Mouse (Mus musculus) lung, embryonic 14.5 days (tissue): ENCODE data around the gene Camta1. TPM values are rescaled to one million over a fixed set of nuclear protein-coding genes. Genes with fewer than 3 reads are reported as not detected.

Experiments
- ATAC-seq: fragments of 200-750 bp; cut with Nextera tagmentation; 2 replicates; pipeline ENCODE4 v1.8.0; 2017; ENCODE audit warnings: mild to moderate bottlenecking, moderate TSS enrichment, moderate library complexity; ENCODE audit not compliant: insufficient read depth
- DNase-seq: peaks from one replicate; pipeline ENCODE4 v3.0.0-alpha.2; 2015
- H3K27ac ChIP-seq: fragments of 300-500 bp; sonication (generic); 2 replicates; pipeline ENCODE4 v1.5.1; 2014; ENCODE audit warnings: low read depth, mild to moderate bottlenecking, moderate library complexity
- H3K27me3 ChIP-seq: fragments of 300-500 bp; sonication (generic); 2 replicates; pipeline ENCODE4 v1.6.1; 2014; ENCODE audit warnings: low read length, control low read depth; ENCODE audit not compliant: insufficient read depth
- H3K36me3 ChIP-seq: fragments of 300-500 bp; sonication (generic); 2 replicates; pipeline ENCODE4 v1.6.1; 2014; ENCODE audit warnings: control low read depth; ENCODE audit not compliant: insufficient read depth
- H3K4me1 ChIP-seq: fragments of 300-500 bp; sonication (generic); 2 replicates; pipeline ENCODE4 v1.6.1; 2014; ENCODE audit warnings: antibody characterized with exemption, control low read depth; ENCODE audit not compliant: insufficient read depth
- H3K4me2 ChIP-seq: fragments of 300-500 bp; sonication (generic); 2 replicates; pipeline ENCODE4 v1.6.1; 2014; ENCODE audit warnings: mild to moderate bottlenecking
- H3K4me3 ChIP-seq: fragments of 300-500 bp; sonication (generic); 2 replicates; pipeline ENCODE4 v1.5.1; 2014; ENCODE audit warnings: low read depth, low read length
- H3K9ac ChIP-seq: fragments of 300-500 bp; sonication (generic); 2 replicates; pipeline ENCODE4 v1.6.1; 2014
- H3K9me3 ChIP-seq: fragments of 300-500 bp; sonication (generic); 2 replicates; pipeline ENCODE4 v1.6.1; 2016; ENCODE audit warnings: low read depth, low read length, control low read depth
- CTCF ChIP-seq: IDR thresholded peaks from 2 replicates; pipeline ENCODE4 v1.5.1; 2016; ENCODE audit warnings: antibody characterized with exemption, low read depth
- WGBS: fragments of 180-500 bp; shearing (Covaris S2); extraction: QIAGEN DNeasy Blood & Tissue Kit; methylation state at CpG from one replicate; pipeline ENCODE4 v1.1.7; 2014; 5-methylcytosine and 5-hydroxymethylcytosine counted together
- polyA plus RNA-seq: library from polyadenylated mRNA; unstranded; fragments of >200 nt; fragmentation: Nextera tagmentation; extraction: Ambion mirVana; gene quantifications from 2 replicates; pipeline ENCODE4 v1.2.1, GENCODE M21; 2014

Gene Camta1
- polyA plus RNA-seq, 1 experiment from 2014 or later, result 87.5 TPM

GRCm38 (mm10) chr4:151215866-151216265 lies 645.8 kb downstream of the Camta1 start:
- Histone ChIP-seq H3K27me3 (no peaks in the 10 kb centered on the region), H3K9ac (no peak overlapping the region), H3K4me2 (no peak overlapping the region), H3K36me3 (no peaks in the 10 kb centered on the region), H3K27ac (peak overlapping the region; percentile 16; the same call in 1 of the 2 replicates), H3K4me3 (no peak overlapping the region), H3K4me1 (peaks cover 12% of the 10 kb centered on the region; the same call in 1 of the 2 replicates), H3K9me3 (no peaks in the 10 kb centered on the region)
- ATAC-seq, result peak; percentile 64; the same call in 1 of the 2 replicates
- peak; percentile 44 for DNase-seq
- WGBS, result 25% methylated on average over 4 of the region's 4 CpGs
- no peak for TF ChIP-seq CTCF

- DNase-seq, result peak; percentile 28
- 52% methylated on average over 1 of the region's 1 CpGs for WGBS
- Histone ChIP-seq H3K9me3 (no peaks in the 10 kb centered on the region), H3K27ac (no peak overlapping the region), H3K4me2 (no peak overlapping the region), H3K4me3 (no peak overlapping the region), H3K9ac (no peak overlapping the region), H3K36me3 (no peaks in the 10 kb centered on the region), H3K27me3 (no peaks in the 10 kb centered on the region), H3K4me1 (peaks cover 12% of the 10 kb centered on the region; the same call in 1 of the 2 replicates)
- ATAC-seq, result no peak
- TF ChIP-seq CTCF, result peak; percentile 59
Measured at GRCm38 (mm10) chr4:151215179-151215578, 646.5 kb downstream of the Camta1 start.

GRCm38 (mm10) chr4:151213475-151213874 lies 648.2 kb downstream of the Camta1 start:
- Histone ChIP-seq H3K9me3 (no peaks in the 10 kb centered on the region), H3K27ac (no peak overlapping the region), H3K4me3 (no peak overlapping the region), H3K9ac (no peak overlapping the region), H3K4me1 (peaks cover 12% of the 10 kb centered on the region; the same call in 1 of the 2 replicates), H3K27me3 (no peaks in the 10 kb centered on the region), H3K36me3 (no peaks in the 10 kb centered on the region), H3K4me2 (no peak overlapping the region)
- no peak for TF ChIP-seq CTCF
- DNase-seq, result no peak
- no peak for ATAC-seq
- WGBS, result 68% methylated on average over 11 of the region's 11 CpGs

GRCm38 (mm10) chr4:151211992-151212391 lies 649.7 kb downstream of the Camta1 start:
- H3K9me3 ChIP-seq, result no peaks in the 10 kb centered on the region
- 77% methylated on average over 6 of the region's 6 CpGs for WGBS
- H3K9ac ChIP-seq, result no peak overlapping the region
- no peaks in the 10 kb centered on the region for H3K27me3 ChIP-seq
- no peak for ATAC-seq
- DNase-seq, result peak; percentile 31
- H3K4me3 ChIP-seq, result no peak overlapping the region
- H3K36me3 ChIP-seq, result no peaks in the 10 kb centered on the region
- no peak overlapping the region for H3K27ac ChIP-seq
- H3K4me1 ChIP-seq, result peaks cover 8% of the 10 kb centered on the region; the same call in 1 of the 2 replicates
- TF ChIP-seq CTCF, result no peak
- no peak overlapping the region for H3K4me2 ChIP-seq

GRCm38 (mm10) chr4:151207566-151207965 lies 654.1 kb downstream of the Camta1 start:
- no peaks in the 10 kb centered on the region for H3K4me1 ChIP-seq
- no peak for TF ChIP-seq CTCF
- no peak overlapping the region for H3K27ac ChIP-seq
- H3K36me3 ChIP-seq, result no peaks in the 10 kb centered on the region
- H3K9me3 ChIP-seq, result no peaks in the 10 kb centered on the region
- no peak for ATAC-seq
- WGBS, result 88% methylated on average over 7 of the region's 7 CpGs
- no peaks in the 10 kb centered on the region for H3K27me3 ChIP-seq
- no peak overlapping the region for H3K4me3 ChIP-seq
- no peak for DNase-seq
- H3K4me2 ChIP-seq, result no peak overlapping the region
- H3K9ac ChIP-seq, result no peak overlapping the region

GRCm38 (mm10) chr4:151202891-151203290 lies 658.8 kb downstream of the Camta1 start:
- H3K4me1 ChIP-seq, result no peaks in the 10 kb centered on the region
- H3K9ac ChIP-seq, result no peak overlapping the region
- H3K4me3 ChIP-seq, result no peak overlapping the region
- H3K36me3 ChIP-seq, result no peaks in the 10 kb centered on the region
- H3K27me3 ChIP-seq, result no peaks in the 10 kb centered on the region
- DNase-seq, result no peak
- TF ChIP-seq CTCF, result no peak
- ATAC-seq, result no peak
- no peak overlapping the region for H3K4me2 ChIP-seq
- no peaks in the 10 kb centered on the region for H3K9me3 ChIP-seq
- 70% methylated on average over 6 of the region's 6 CpGs for WGBS
- H3K27ac ChIP-seq, result no peak overlapping the region

GRCm38 (mm10) chr4:151200316-151200715 lies 661.4 kb downstream of the Camta1 start:
- Histone ChIP-seq H3K9ac (no peak overlapping the region), H3K27me3 (no peaks in the 10 kb centered on the region), H3K9me3 (no peaks in the 10 kb centered on the region), H3K4me1 (no peaks in the 10 kb centered on the region), H3K4me3 (no peak overlapping the region), H3K27ac (no peak overlapping the region), H3K4me2 (no peak overlapping the region), H3K36me3 (no peaks in the 10 kb centered on the region)
- no peak for TF ChIP-seq CTCF
- DNase-seq, result peak; percentile 29
- 64% methylated on average over 9 of the region's 9 CpGs for WGBS
- ATAC-seq, result no peak

GRCm38 (mm10) chr4:151195126-151195525 lies 666.5 kb downstream of the Camta1 start:
- TF ChIP-seq CTCF, result no peak
- no peaks in the 10 kb centered on the region for H3K4me1 ChIP-seq
- no peaks in the 10 kb centered on the region for H3K9me3 ChIP-seq
- no peaks in the 10 kb centered on the region for H3K36me3 ChIP-seq
- H3K4me2 ChIP-seq, result no peak overlapping the region
- no peaks in the 10 kb centered on the region for H3K27me3 ChIP-seq
- DNase-seq (no peak), ATAC-seq (no peak)
- H3K27ac ChIP-seq, result no peak overlapping the region
- 27% methylated on average over 10 of the region's 10 CpGs for WGBS
- H3K4me3 ChIP-seq, result no peak overlapping the region
- no peak overlapping the region for H3K9ac ChIP-seq
